Mouse (Mus musculus) limb, embryonic 13.5 days (tissue): Measurements from ENCODE around the gene Slc22a13. TPM values are rescaled to one million over a fixed set of nuclear protein-coding genes. Genes with fewer than 3 reads are reported as not detected.

ENCODE experiments used
- ATAC-seq: fragments of 200-750 bp; cut with Nextera tagmentation; 2 replicates; pipeline ENCODE4 v1.8.0; 2017; ENCODE audit warnings: low read depth, moderate number of reproducible peaks, moderate TSS enrichment; ENCODE audit not compliant: low FRiP score
- H3K27ac ChIP-seq: fragments of 300-500 bp; sonication (generic); 2 replicates; pipeline ENCODE4 v1.5.1; 2015; ENCODE audit warnings: inconsistent platforms, mild to moderate bottlenecking, moderate library complexity
- H3K27me3 ChIP-seq: fragments of 300-500 bp; sonication (generic); 2 replicates; pipeline ENCODE4 v1.6.1; 2015; ENCODE audit warnings: mild to moderate bottlenecking, inconsistent platforms
- H3K36me3 ChIP-seq: fragments of 300-500 bp; sonication (generic); 2 replicates; pipeline ENCODE4 v1.6.1; 2015; ENCODE audit warnings: inconsistent platforms, mild to moderate bottlenecking, moderate library complexity
- H3K4me1 ChIP-seq: fragments of 300-500 bp; sonication (generic); 2 replicates; pipeline ENCODE4 v1.6.1; 2015; ENCODE audit warnings: inconsistent platforms
- H3K4me2 ChIP-seq: fragments of 300-500 bp; sonication (generic); replicated peaks from 2 replicates; pipeline ENCODE4 v1.6.1; 2015; ENCODE audit warnings: inconsistent platforms, mild to moderate bottlenecking, moderate library complexity
- H3K4me3 ChIP-seq: fragments of 300-500 bp; sonication (generic); 2 replicates; pipeline ENCODE4 v1.5.1; 2015; ENCODE audit warnings: moderate library complexity, mild to moderate bottlenecking, inconsistent platforms
- H3K9ac ChIP-seq: fragments of 300-500 bp; sonication (generic); 2 replicates; pipeline ENCODE4 v1.6.1; 2015; ENCODE audit warnings: mild to moderate bottlenecking, inconsistent platforms
- H3K9me3 ChIP-seq: fragments of 300-500 bp; sonication (generic); 2 replicates; pipeline ENCODE4 v1.6.1; 2016; ENCODE audit warnings: inconsistent platforms
- WGBS: fragments of 180-500 bp; shearing (Covaris S2); methylation state at CpG from one replicate; pipeline ENCODE4 v1.1.7; 2015; 5-methylcytosine and 5-hydroxymethylcytosine counted together
- polyA plus RNA-seq: library from polyadenylated mRNA; unstranded; fragments of >200 nt; fragmentation: Nextera tagmentation; extraction: Ambion mirVana; gene quantifications from 2 replicates; pipeline ENCODE4 v1.2.1, GENCODE M21; 2015

Gene Slc22a13
- not detected in 2 replicates for polyA plus RNA-seq

DNA sequence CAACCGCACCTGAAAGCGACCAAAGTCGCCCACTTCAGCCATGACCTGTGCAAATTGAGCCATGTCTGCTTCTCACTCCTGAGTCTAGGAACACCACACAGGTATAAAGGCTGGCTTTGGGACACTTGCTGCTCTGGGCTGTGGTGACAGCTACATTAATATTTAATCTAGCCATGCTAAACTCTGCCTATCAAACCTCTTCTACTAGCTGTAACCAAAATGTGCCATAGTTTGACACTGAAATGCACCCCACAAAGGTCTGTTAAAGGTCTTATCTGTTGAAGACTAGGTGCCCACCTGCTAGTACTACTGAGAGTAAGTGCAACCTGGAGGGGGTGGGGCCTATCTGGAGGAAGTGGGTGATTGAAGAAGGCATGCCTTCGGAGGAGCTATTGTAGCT, at the start of gene Slc22a13:
Gene Slc22a13, minus strand, starts transcription at position 101 of the 400 bp plus-strand sequence.
- Histone ChIP-seq H3K9me3 (peaks cover 15% of the 10 kb centered on the region), H3K36me3 (no peaks in the 10 kb centered on the region), H3K4me3 (no peak within 1 kb of the TSS), H3K27me3 (no peaks in the 10 kb centered on the region), H3K9ac (no peak within 1 kb of the TSS), H3K4me2 (no peak within 1 kb of the TSS), H3K27ac (no peak within 1 kb of the TSS), H3K4me1 (no peaks in the 10 kb centered on the region)
- no peak for ATAC-seq
- 92% methylated on average over 4 of the region's 4 CpGs for WGBS

DNA sequence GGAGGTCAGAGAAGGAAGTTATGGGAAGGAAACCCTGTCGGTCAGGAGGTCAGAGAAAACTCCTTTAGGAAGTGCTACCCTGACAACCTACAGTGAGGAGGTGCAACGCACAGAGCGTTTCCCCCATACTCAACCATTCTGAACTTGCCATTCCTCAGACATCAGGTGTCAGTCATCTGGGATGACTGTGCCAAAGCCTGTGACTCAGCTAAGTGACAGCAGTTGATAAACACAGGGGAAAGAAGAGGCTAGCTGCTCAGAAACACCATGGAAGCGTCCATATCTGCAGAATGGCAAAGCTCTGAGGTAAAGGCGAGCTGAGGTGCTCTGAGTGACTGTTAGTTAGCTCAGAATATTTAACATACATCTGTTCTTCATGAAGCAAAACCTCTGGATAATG, 49.2 kb upstream of the Slc22a13 start:
- H3K36me3 ChIP-seq = peaks cover 63% of the 10 kb centered on the region
- ATAC-seq = no peak
- no peaks in the 10 kb centered on the region for H3K9me3 ChIP-seq
- no peak overlapping the region for H3K4me3 ChIP-seq
- no peak overlapping the region for H3K27ac ChIP-seq
- H3K4me2 ChIP-seq = no peak overlapping the region
- no peaks in the 10 kb centered on the region for H3K4me1 ChIP-seq
- no peak overlapping the region for H3K9ac ChIP-seq
- WGBS = 88% methylated on average over 5 of the region's 5 CpGs
- no peaks in the 10 kb centered on the region for H3K27me3 ChIP-seq

DNA sequence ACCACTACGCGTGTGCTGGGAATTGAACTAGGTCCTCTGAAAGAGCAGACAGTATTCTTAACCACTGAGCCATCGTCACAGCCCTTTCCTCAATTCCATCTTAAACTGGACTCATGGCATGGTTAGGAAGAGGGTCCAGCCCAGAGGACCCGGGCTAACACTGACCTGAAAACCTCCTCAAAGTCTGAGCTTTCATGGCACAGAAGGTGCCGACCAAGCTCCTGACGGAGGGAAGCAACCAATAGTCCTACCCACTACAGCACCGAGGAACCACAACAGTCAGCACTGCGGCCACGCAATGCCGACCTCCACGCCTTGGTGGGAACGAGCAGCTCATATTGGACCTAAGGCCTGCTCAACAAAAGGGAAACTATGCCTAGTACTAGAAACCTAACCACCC, 47.3 kb upstream of the Slc22a13 start:
- no peaks in the 10 kb centered on the region for H3K4me1 ChIP-seq
- WGBS = 95% methylated on average over 12 of the region's 12 CpGs
- no peaks in the 10 kb centered on the region for H3K9me3 ChIP-seq
- no peak overlapping the region for H3K9ac ChIP-seq
- H3K4me2 ChIP-seq = no peak overlapping the region
- H3K27ac ChIP-seq = no peak overlapping the region
- H3K27me3 ChIP-seq = no peaks in the 10 kb centered on the region
- no peak for ATAC-seq
- H3K36me3 ChIP-seq = peaks cover 64% of the 10 kb centered on the region
- H3K4me3 ChIP-seq = no peak overlapping the region

DNA sequence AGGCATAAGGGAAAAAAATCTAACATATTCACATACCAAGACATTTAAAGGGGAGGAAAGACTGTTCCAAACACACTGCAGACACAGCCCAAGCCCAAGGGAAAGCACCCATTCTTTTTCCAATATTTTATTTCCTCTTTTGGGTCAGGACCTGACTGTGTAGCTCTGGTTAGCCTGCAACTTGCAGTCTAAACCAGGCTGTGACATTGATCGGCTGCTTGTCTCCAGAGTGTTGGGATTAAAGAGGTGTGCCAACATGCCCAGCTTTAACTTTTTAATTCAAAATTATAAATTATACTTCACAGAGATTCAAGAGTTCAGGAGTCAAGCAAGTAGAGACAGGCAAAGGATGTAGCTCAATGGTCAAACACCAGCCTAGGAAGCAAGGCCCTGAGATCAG, 46.2 kb upstream of the Slc22a13 start:
- Histone ChIP-seq H3K36me3 (peaks cover 73% of the 10 kb centered on the region), H3K4me3 (no peak overlapping the region), H3K9ac (no peak overlapping the region), H3K27ac (no peak overlapping the region), H3K4me1 (no peaks in the 10 kb centered on the region), H3K4me2 (no peak overlapping the region), H3K27me3 (no peaks in the 10 kb centered on the region), H3K9me3 (no peaks in the 10 kb centered on the region)
- WGBS = 100% methylated on average over 1 of the region's 1 CpGs
- no peak for ATAC-seq

DNA sequence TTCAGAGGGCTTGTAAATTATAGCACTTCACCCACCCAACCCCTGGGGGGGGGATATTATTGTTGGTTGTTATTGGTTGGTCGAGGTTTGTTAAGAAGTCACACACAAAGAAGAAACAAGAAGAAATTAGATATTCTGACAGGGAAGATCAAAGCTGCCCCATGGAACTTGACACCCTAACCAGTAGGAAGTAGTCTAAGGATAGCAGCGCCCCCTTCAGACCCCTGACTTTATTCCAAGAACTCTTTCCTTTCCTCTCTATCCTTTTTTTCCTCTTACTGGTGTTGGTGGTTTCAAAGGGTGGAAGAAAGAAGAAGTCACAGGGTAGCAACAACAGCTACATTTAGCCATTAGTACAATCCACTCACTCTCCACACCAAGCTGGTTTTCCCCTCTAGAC, 45.3 kb upstream of the Slc22a13 start:
- H3K36me3 ChIP-seq = peaks cover 69% of the 10 kb centered on the region
- 74% methylated on average over 2 of the region's 2 CpGs for WGBS
- no peak overlapping the region for H3K9ac ChIP-seq

DNA sequence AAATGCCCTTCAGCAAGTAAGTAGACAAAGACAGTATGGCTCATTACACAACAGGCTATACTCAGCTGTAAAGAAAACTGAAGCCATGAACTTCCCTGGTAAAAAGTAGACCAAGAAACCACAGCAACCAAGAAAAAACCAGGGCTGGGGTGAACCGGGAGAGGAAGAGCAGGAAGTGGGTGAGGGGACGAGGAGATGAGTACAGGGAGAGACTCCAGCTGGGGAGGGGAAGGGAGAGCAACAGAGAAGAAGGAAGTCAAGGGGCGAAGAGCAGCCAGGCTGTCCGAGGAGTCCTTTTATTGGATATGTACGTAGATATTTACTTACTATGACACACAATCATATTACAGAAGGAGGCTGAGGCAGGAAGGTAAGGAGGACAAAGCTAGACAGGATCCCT, 39.1 kb upstream of the Slc22a13 start:
- Histone ChIP-seq H3K4me1 (no peaks in the 10 kb centered on the region), H3K27ac (no peak overlapping the region), H3K9me3 (no peaks in the 10 kb centered on the region), H3K4me3 (no peak overlapping the region), H3K36me3 (peaks cover 50% of the 10 kb centered on the region), H3K9ac (no peak overlapping the region), H3K4me2 (no peak overlapping the region), H3K27me3 (no peaks in the 10 kb centered on the region)
- no peak for ATAC-seq
- 89% methylated on average over 5 of the region's 5 CpGs for WGBS

More for the DNA sequence above, 45.3 kb upstream of the Slc22a13 start:
- H3K27ac ChIP-seq = no peak overlapping the region
- H3K4me1 ChIP-seq = no peaks in the 10 kb centered on the region
- no peak for ATAC-seq
- no peak overlapping the region for H3K4me3 ChIP-seq
- H3K27me3 ChIP-seq = no peaks in the 10 kb centered on the region
- no peaks in the 10 kb centered on the region for H3K9me3 ChIP-seq
- no peak overlapping the region for H3K4me2 ChIP-seq

DNA sequence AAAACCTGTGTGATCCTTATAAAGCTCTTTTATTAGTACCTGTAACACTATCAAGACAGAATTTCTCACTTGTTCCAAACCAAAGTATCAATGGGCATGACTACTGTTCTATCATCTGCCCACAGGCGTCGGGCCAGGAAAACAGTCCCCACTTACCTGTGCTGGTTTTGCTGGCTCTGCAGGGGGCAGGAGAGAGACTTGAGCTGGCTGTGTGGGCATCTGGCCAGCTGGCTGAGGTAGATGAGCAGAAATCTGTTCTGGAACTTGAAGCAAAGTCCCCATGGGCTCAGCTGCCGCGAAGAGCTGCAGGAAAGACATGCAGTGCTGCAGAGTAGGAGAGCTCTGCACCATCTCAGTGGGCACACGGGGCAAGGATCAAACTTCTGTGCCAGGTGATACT, 37.9 kb upstream of the Slc22a13 start:
- WGBS = 88% methylated on average over 5 of the region's 5 CpGs
- Histone ChIP-seq H3K9ac (no peak overlapping the region), H3K36me3 (peaks cover 52% of the 10 kb centered on the region)

DNA sequence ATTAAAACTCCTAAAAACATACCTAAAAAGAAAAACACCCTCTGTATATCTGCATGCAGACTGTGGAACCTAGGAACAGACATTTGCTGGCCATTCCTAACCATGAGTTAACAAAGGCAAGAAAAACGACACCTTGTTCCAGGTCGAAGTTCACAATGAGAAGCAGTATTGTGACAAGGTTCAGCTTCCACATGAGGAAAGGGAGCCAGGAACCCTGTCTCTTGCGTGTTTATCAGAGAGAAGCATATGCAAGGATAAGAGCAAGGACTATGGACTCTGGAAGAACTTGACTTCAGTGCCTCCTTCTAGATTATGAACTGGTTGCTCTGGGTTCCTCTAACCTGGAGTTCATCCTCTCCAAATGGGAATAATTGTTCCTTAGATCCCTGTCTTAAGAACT, 35.1 kb upstream of the Slc22a13 start:
- no peak overlapping the region for H3K27ac ChIP-seq
- no peak overlapping the region for H3K4me3 ChIP-seq
- no peak overlapping the region for H3K9ac ChIP-seq
- H3K4me2 ChIP-seq = no peak overlapping the region
- WGBS = 89% methylated on average over 3 of the region's 3 CpGs
- H3K4me1 ChIP-seq = no peaks in the 10 kb centered on the region
- H3K27me3 ChIP-seq = no peaks in the 10 kb centered on the region
- no peaks in the 10 kb centered on the region for H3K9me3 ChIP-seq
- H3K36me3 ChIP-seq = peaks cover 60% of the 10 kb centered on the region
- no peak for ATAC-seq

More for the DNA sequence above, 37.9 kb upstream of the Slc22a13 start:
- no peaks in the 10 kb centered on the region for H3K4me1 ChIP-seq
- no peaks in the 10 kb centered on the region for H3K27me3 ChIP-seq
- H3K27ac ChIP-seq = no peak overlapping the region
- no peak for ATAC-seq
- H3K4me2 ChIP-seq = no peak overlapping the region
- H3K4me3 ChIP-seq = no peak overlapping the region
- no peaks in the 10 kb centered on the region for H3K9me3 ChIP-seq

DNA sequence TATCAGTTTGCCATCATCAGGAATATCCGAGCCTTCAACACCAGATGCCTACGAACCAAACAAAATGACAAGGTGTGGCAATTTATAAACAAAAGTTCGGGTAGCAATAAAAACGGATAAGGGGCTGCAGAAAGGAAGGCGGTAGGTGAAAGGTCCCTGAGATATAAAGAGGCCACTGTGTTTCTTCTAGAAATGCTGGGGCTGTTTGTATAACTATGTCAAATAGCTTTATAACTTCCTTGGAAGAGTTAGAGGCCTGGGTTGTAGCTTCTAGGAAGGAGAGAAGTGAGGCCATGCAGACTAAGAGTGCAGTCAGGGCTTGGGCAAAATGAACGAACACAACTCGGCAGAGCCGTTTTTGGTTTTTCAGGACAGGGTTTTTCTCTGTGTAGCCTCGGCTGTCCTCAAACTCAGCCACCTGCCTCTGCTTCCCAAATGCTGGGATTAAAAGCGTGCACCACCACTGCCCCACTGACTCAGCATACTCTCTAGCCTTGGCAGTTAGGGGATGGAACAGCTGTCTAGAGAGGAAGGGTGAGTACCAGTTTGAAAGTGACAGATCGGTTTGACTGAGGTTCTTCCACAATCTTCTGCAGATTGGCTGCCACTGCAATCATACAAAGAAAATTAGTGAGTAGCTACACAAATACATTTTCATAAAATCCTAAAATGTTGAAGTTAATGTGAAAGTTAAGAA, 32.4 kb upstream of the Slc22a13 start:
- Histone ChIP-seq H3K9me3 (no peaks in the 10 kb centered on the region), H3K4me3 (no peak overlapping the region), H3K9ac (no peak overlapping the region), H3K27me3 (no peaks in the 10 kb centered on the region), H3K27ac (no peak overlapping the region), H3K36me3 (peaks cover 56% of the 10 kb centered on the region), H3K4me2 (no peak overlapping the region), H3K4me1 (no peaks in the 10 kb centered on the region)
- ATAC-seq = no peak
- WGBS = 66% methylated on average over 11 of the region's 11 CpGs

DNA sequence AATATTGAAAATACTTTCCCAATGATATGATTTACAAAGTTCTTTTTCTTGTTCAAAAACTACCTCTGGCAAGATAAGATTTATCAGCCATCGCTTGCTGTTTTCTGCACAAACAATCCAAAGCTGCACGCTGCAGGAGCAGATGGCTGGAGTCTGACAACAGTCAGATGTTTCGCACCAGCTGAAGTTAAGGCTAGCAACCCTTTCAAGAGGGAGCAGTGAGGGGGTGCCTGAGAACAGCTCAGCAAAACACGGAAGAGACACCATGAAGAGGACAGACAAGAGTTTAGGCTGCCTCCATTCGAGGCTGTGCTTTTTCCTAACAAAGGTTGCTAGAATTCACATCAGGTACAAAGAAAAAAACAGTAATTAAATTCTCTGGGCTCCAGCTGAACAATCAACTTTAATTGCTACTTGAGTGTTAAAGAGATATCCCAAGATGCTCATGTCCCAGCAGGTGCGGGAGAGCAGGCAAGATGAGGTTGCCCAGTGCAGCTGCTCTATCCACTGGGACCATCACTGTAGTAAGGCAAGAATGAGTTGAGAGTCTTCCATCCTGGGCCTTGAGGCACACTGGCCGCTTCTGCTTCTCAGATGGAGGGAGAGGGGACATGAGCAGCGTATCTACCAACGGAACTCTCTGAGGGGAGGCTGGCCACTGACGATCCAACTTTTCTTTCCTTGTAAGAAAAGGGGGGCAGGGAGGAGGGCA, 31.5 kb upstream of the Slc22a13 start:
- Histone ChIP-seq H3K9ac (no peak overlapping the region), H3K27me3 (no peaks in the 10 kb centered on the region), H3K36me3 (peaks cover 50% of the 10 kb centered on the region), H3K4me3 (no peak overlapping the region), H3K9me3 (no peaks in the 10 kb centered on the region), H3K4me2 (no peak overlapping the region), H3K27ac (no peak overlapping the region), H3K4me1 (no peaks in the 10 kb centered on the region)
- WGBS = 88% methylated on average over 10 of the region's 10 CpGs
- no peak for ATAC-seq

DNA sequence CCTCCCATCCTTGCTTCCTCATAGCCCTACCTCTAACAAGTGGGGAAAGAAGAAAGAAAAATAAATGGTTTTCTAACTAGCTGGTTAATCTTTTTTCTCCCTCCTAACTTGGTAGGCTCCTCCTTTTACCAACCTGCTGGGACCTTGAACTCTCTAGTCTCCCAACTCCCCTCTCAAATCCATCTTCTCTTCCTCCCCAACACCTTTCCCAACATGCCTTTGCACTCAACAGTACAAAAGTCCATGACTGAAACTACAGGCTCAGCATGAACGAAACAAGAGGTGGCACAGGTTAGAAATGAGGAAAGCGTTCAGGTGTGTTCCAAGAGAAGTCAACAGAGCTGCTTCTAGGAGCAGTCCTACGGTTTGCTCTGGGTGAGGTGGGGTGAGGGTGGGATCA, 30.4 kb upstream of the Slc22a13 start:
- ATAC-seq = no peak
- no peak overlapping the region for H3K4me2 ChIP-seq
- peaks cover 45% of the 10 kb centered on the region for H3K36me3 ChIP-seq
- H3K9ac ChIP-seq = no peak overlapping the region
- no peaks in the 10 kb centered on the region for H3K4me1 ChIP-seq
- no peak overlapping the region for H3K27ac ChIP-seq
- 93% methylated on average over 3 of the region's 3 CpGs for WGBS
- no peaks in the 10 kb centered on the region for H3K9me3 ChIP-seq
- H3K4me3 ChIP-seq = no peak overlapping the region
- H3K27me3 ChIP-seq = no peaks in the 10 kb centered on the region

DNA sequence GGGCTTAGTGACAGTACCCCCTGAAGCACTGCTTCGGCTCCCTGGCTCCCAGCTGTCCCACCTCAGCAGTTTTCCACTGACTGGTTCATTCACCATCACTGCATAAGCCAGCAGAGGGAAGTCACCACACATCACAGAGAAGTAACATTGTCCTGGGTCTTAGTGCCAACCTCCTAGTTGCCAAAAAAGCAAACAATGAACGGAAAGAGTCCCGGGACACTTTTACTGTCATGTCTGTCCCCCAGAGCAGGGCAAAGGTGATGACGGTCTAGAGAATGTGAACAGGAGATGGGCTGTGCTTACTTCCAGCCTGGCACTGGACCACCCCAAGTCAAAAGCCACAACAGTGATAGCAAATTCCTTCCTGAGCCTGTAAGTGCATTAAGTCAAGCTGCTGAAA, 29.9 kb upstream of the Slc22a13 start:
- Histone ChIP-seq H3K9ac (no peak overlapping the region), H3K4me2 (no peak overlapping the region), H3K27ac (no peak overlapping the region), H3K36me3 (peaks cover 41% of the 10 kb centered on the region), H3K9me3 (no peaks in the 10 kb centered on the region), H3K4me3 (no peak overlapping the region), H3K27me3 (no peaks in the 10 kb centered on the region), H3K4me1 (no peaks in the 10 kb centered on the region)
- ATAC-seq = no peak
- 89% methylated on average over 4 of the region's 4 CpGs for WGBS

DNA sequence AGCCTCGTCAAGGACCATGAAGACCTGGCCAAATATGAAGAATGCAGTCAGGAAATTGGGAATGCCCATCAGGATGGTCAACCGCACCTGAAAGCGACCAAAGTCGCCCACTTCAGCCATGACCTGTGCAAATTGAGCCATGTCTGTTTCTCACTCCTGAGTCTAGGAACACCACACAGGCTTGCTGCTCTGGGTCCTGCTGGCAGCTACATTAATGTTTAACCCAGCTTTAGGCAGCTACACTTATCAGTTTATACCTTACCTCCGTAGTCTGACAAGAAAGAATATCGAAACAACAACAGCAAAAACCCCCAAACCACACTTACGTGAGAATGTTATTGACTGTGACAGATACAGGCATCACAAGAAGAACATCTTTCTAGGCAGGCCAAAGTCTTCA, 22.7 kb upstream of the Slc22a13 start:
- Histone ChIP-seq H3K4me1 (no peaks in the 10 kb centered on the region), H3K4me2 (no peak overlapping the region), H3K27ac (no peak overlapping the region), H3K9ac (no peak overlapping the region), H3K4me3 (no peak overlapping the region), H3K27me3 (no peaks in the 10 kb centered on the region), H3K36me3 (no peaks in the 10 kb centered on the region), H3K9me3 (no peaks in the 10 kb centered on the region)
- 95% methylated on average over 7 of the region's 7 CpGs for WGBS
- ATAC-seq = no peak
